Mouse (Mus musculus): ENCODE data around the gene Spef2. TPM values are rescaled to one million over a fixed set of nuclear protein-coding genes. Genes with fewer than 3 reads are reported as not detected.
A peak's percentile ranks its signal among the peaks of the same experiment; 100 is the strongest.

The Spef2 gene
- polyA plus RNA-seq, 1 experiment from 2014 or later = 1.1 TPM

DNA sequence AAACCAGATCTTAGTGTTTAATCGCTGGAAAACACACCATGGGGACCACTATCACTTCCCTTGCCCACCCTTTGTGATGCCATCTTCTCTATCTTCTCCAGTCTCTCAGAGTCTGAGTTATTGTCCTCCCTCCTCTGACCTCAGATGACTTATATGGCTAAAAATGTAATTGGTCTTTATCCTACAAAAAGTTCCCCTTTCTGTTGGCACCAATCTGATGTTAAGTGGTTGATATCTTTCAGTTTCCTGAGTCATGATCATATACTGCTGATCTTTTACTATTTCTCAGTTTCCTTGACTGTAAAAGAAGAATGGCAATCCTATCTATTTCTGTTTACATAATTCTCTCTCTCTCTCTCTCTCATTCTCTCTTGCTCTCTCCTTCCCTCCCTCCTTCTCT lies 119.0 kb downstream of the Spef2 start:
- no peak overlapping the region for H3K27ac ChIP-seq (replicated peaks; ENCODE audit: low read depth, low read length)
- H3K9ac ChIP-seq (replicated peaks; ENCODE audit: low read length) = no peak overlapping the region
- ATAC-seq (ENCODE audit: low FRiP score, low TSS enrichment) (no peak), DNase-seq (no peak)
- no peaks in the 10 kb centered on the region for H3K9me3 ChIP-seq (ENCODE audit: control insufficient read depth, low read length)
- no peak overlapping the region for H3K4me3 ChIP-seq (replicated peaks; ENCODE audit: low read depth, low read length)
- no peak overlapping the region for H3K4me2 ChIP-seq (ENCODE audit: low read length)
- H3K36me3 ChIP-seq (ENCODE audit: control insufficient read depth, insufficient read depth, low read length) = no peaks in the 10 kb centered on the region
- no peaks in the 10 kb centered on the region for H3K4me1 ChIP-seq (ENCODE audit: control insufficient read depth, insufficient read depth, low read length)
- no peaks in the 10 kb centered on the region for H3K27me3 ChIP-seq (ENCODE audit: control insufficient read depth, insufficient read depth, low read length)
- 84% methylated on average over 1 of the region's 1 CpGs for WGBS

- Histone ChIP-seq H3K36me3 (ENCODE audit: control insufficient read depth, insufficient read depth, low read length) (no peaks in the 10 kb centered on the region), H3K4me3 (replicated peaks; ENCODE audit: low read depth, low read length) (no peak overlapping the region), H3K27me3 (ENCODE audit: control insufficient read depth, insufficient read depth, low read length) (no peaks in the 10 kb centered on the region), H3K4me2 (ENCODE audit: low read length) (no peak overlapping the region), H3K27ac (replicated peaks; ENCODE audit: low read depth, low read length) (no peak overlapping the region), H3K9ac (replicated peaks; ENCODE audit: low read length) (no peak overlapping the region), H3K9me3 (ENCODE audit: control insufficient read depth, low read length) (no peaks in the 10 kb centered on the region), H3K4me1 (ENCODE audit: control insufficient read depth, insufficient read depth, low read length) (no peaks in the 10 kb centered on the region)
- WGBS = 75% methylated on average over 2 of the region's 2 CpGs
- ATAC-seq (ENCODE audit: low FRiP score, low TSS enrichment) = no peak
- DNase-seq = no peak
Measured at GRCm38 (mm10) chr15:9624619-9625018, 124.0 kb downstream of the Spef2 start.

DNA sequence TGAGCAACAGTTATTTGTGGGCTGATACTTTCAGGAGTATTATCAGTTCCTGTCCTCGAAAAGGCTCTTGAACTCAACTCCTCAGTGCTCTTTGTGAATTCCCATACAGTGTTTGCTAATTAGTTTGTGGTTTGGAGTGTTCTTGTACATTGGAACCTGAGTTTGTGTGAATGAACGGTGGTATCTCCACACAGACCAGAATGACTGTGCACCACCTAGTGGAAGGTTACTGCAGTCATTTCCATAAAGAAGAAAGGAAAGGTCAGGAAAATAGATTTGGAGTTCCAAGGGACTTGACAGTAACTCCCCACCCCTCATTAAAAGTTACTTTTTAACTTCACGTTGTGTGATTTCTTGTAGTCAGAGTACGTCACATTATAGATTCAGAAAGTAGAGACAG lies 140.5 kb downstream of the Spef2 start:
- ATAC-seq (ENCODE audit: low FRiP score, low TSS enrichment) (no peak), DNase-seq (peak; percentile 13)
- Histone ChIP-seq H3K4me2 (ENCODE audit: low read length) (no peak overlapping the region), H3K27ac (replicated peaks; ENCODE audit: low read depth, low read length) (no peak overlapping the region), H3K4me1 (ENCODE audit: control insufficient read depth, insufficient read depth, low read length) (no peaks in the 10 kb centered on the region), H3K36me3 (ENCODE audit: control insufficient read depth, insufficient read depth, low read length) (no peaks in the 10 kb centered on the region), H3K9me3 (ENCODE audit: control insufficient read depth, low read length) (no peaks in the 10 kb centered on the region), H3K4me3 (replicated peaks; ENCODE audit: low read depth, low read length) (no peak overlapping the region), H3K9ac (replicated peaks; ENCODE audit: low read length) (no peak overlapping the region), H3K27me3 (ENCODE audit: control insufficient read depth, insufficient read depth, low read length) (no peaks in the 10 kb centered on the region)
- 80% methylated on average over 4 of the region's 4 CpGs for WGBS

DNA sequence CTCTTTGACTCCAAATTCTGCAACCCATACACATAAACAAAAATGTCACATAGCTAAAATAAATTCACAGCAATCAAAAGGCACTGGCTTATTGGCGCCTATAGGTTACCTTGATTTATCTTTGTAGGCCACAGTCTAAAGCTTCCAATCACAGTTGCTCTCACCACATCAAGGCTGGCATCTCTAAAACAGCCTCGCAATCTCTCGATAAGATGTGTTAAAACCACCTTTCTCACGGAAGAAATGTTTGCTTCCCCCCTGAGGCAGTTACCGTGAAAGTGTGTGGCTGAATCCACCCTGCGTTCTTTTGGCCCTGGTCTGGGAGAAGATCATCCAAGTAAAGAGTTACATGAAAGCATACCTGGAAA lies 148.6 kb downstream of the Spef2 start:
- no peaks in the 10 kb centered on the region for H3K27me3 ChIP-seq (ENCODE audit: control insufficient read depth, insufficient read depth, low read length)
- no peaks in the 10 kb centered on the region for H3K9me3 ChIP-seq (ENCODE audit: control insufficient read depth, low read length)
- WGBS = 92% methylated on average over 6 of the region's 6 CpGs
- ATAC-seq (ENCODE audit: low FRiP score, low TSS enrichment) (no peak), DNase-seq (no peak)
- H3K4me1 ChIP-seq (ENCODE audit: control insufficient read depth, insufficient read depth, low read length) = no peaks in the 10 kb centered on the region
- H3K4me2 ChIP-seq (ENCODE audit: low read length) = no peak overlapping the region
- H3K9ac ChIP-seq (replicated peaks; ENCODE audit: low read length) = no peak overlapping the region
- no peaks in the 10 kb centered on the region for H3K36me3 ChIP-seq (ENCODE audit: control insufficient read depth, insufficient read depth, low read length)
- H3K4me3 ChIP-seq (replicated peaks; ENCODE audit: low read depth, low read length) = no peak overlapping the region
- H3K27ac ChIP-seq (replicated peaks; ENCODE audit: low read depth, low read length) = no peak overlapping the region

- Histone ChIP-seq H3K4me3 (replicated peaks; ENCODE audit: low read depth, low read length) (no peak overlapping the region), H3K27me3 (ENCODE audit: control insufficient read depth, insufficient read depth, low read length) (no peaks in the 10 kb centered on the region), H3K9ac (replicated peaks; ENCODE audit: low read length) (no peak overlapping the region), H3K9me3 (ENCODE audit: control insufficient read depth, low read length) (no peaks in the 10 kb centered on the region), H3K27ac (replicated peaks; ENCODE audit: low read depth, low read length) (no peak overlapping the region), H3K4me1 (ENCODE audit: control insufficient read depth, insufficient read depth, low read length) (no peaks in the 10 kb centered on the region), H3K4me2 (ENCODE audit: low read length) (no peak overlapping the region), H3K36me3 (ENCODE audit: control insufficient read depth, insufficient read depth, low read length) (no peaks in the 10 kb centered on the region)
- 87% methylated on average over 12 of the region's 12 CpGs for WGBS
- DNase-seq (no peak), ATAC-seq (ENCODE audit: low FRiP score, low TSS enrichment) (no peak)
Measured at GRCm38 (mm10) chr15:9599382-9600087, 149.1 kb downstream of the Spef2 start.

- H3K27me3 ChIP-seq (ENCODE audit: control insufficient read depth, insufficient read depth, low read length) = no peaks in the 10 kb centered on the region
- ATAC-seq (ENCODE audit: low FRiP score, low TSS enrichment) (no peak), DNase-seq (no peak)
- no peaks in the 10 kb centered on the region for H3K4me1 ChIP-seq (ENCODE audit: control insufficient read depth, insufficient read depth, low read length)
- no peaks in the 10 kb centered on the region for H3K36me3 ChIP-seq (ENCODE audit: control insufficient read depth, insufficient read depth, low read length)
- H3K9me3 ChIP-seq (ENCODE audit: control insufficient read depth, low read length) = no peaks in the 10 kb centered on the region
- WGBS = 92% methylated on average over 6 of the region's 6 CpGs
- H3K9ac ChIP-seq (replicated peaks; ENCODE audit: low read length) = no peak overlapping the region
- H3K4me3 ChIP-seq (replicated peaks; ENCODE audit: low read depth, low read length) = no peak overlapping the region
- H3K4me2 ChIP-seq (ENCODE audit: low read length) = no peak overlapping the region
- H3K27ac ChIP-seq (replicated peaks; ENCODE audit: low read depth, low read length) = no peak overlapping the region
Measured at GRCm38 (mm10) chr15:9596298-9597060, 152.2 kb downstream of the Spef2 start.

GRCm38 (mm10) chr15:9589939-9590338 lies 158.7 kb downstream of the Spef2 start:
- DNase-seq = no peak
- ATAC-seq (ENCODE audit: low FRiP score, low TSS enrichment) = no peak
- no peaks in the 10 kb centered on the region for H3K36me3 ChIP-seq (ENCODE audit: control insufficient read depth, insufficient read depth, low read length)
- no peak overlapping the region for H3K4me2 ChIP-seq (ENCODE audit: low read length)
- H3K27ac ChIP-seq (replicated peaks; ENCODE audit: low read depth, low read length) = no peak overlapping the region
- H3K4me3 ChIP-seq (replicated peaks; ENCODE audit: low read depth, low read length) = no peak overlapping the region
- H3K9ac ChIP-seq (replicated peaks; ENCODE audit: low read length) = no peak overlapping the region
- H3K9me3 ChIP-seq (ENCODE audit: control insufficient read depth, low read length) = no peaks in the 10 kb centered on the region
- H3K27me3 ChIP-seq (ENCODE audit: control insufficient read depth, insufficient read depth, low read length) = no peaks in the 10 kb centered on the region
- 78% methylated on average over 4 of the region's 4 CpGs for WGBS
- H3K4me1 ChIP-seq (ENCODE audit: control insufficient read depth, insufficient read depth, low read length) = no peaks in the 10 kb centered on the region

- Histone ChIP-seq H3K4me1 (ENCODE audit: control insufficient read depth, insufficient read depth, low read length) (no peaks in the 10 kb centered on the region), H3K9me3 (ENCODE audit: control insufficient read depth, low read length) (no peaks in the 10 kb centered on the region), H3K9ac (replicated peaks; ENCODE audit: low read length) (no peak overlapping the region), H3K27me3 (ENCODE audit: control insufficient read depth, insufficient read depth, low read length) (no peaks in the 10 kb centered on the region), H3K4me3 (replicated peaks; ENCODE audit: low read depth, low read length) (no peak overlapping the region), H3K4me2 (ENCODE audit: low read length) (no peak overlapping the region), H3K27ac (replicated peaks; ENCODE audit: low read depth, low read length) (no peak overlapping the region), H3K36me3 (ENCODE audit: control insufficient read depth, insufficient read depth, low read length) (no peaks in the 10 kb centered on the region)
- WGBS = 89% methylated on average over 11 of the region's 11 CpGs
- ATAC-seq (ENCODE audit: low FRiP score, low TSS enrichment) (no peak), DNase-seq (no peak)
Measured at GRCm38 (mm10) chr15:9580470-9581280, 168.0 kb downstream of the Spef2 start.

Data from midbrain, embryonic 14.5 days (tissue).